Mouse (Mus musculus): Measurements from ENCODE around the gene Cdc42. TPM values are rescaled to one million over a fixed set of nuclear protein-coding genes. Genes with fewer than 3 reads are reported as not detected.

The Cdc42 gene
- total and polyA plus RNA-seq, 3 experiments, result 21.0 to 569 (median 398) TPM

- DNase-seq (ENCODE audit: low spot score), result no peak
- TF ChIP-seq TAL1 (conservative IDR thresholded peaks at IDR 0.05; ENCODE audit: low read depth, low read length) (no peak), POLR2AphosphoS5 (IDR thresholded peaks at IDR 0.05; ENCODE audit: insufficient replicate concordance, low read depth, low read length) (no peak), CTCF (IDR thresholded peaks at IDR 0.05; ENCODE audit: low read depth, low read length) (no peak), GATA1 (IDR thresholded peaks at IDR 0.05; ENCODE audit: borderline replicate concordance, low read length) (no peak), GATA2 (IDR thresholded peaks at IDR 0.05; ENCODE audit: borderline replicate concordance, low read depth, low read length) (no peak)
- no peak for ATAC-seq (ENCODE audit: extremely low read depth, insufficient number of reproducible peaks, low FRiP score, poor library complexity, severe bottlenecking)
- Histone ChIP-seq H3K27me3 (ENCODE audit: insufficient read depth, low read length) (peaks cover 10% of the 10 kb centered on the region; the same call in 1 of the 2 replicates), H3K4me3 (ENCODE audit: low read depth, low read length) (no peak overlapping the region), H3K4me1 (ENCODE audit: insufficient read depth, low read depth, low read length) (peaks cover 20% of the 10 kb centered on the region), H3K36me3 (replicated peaks) (peaks cover 13% of the 10 kb centered on the region), H3K9me3 (replicated peaks) (no peaks in the 10 kb centered on the region; the same call in 1 of the 2 replicates)
Observed at GRCm38 (mm10) chr4:137391287-137391686, 33.8 kb upstream of the Cdc42 start.

DNA sequence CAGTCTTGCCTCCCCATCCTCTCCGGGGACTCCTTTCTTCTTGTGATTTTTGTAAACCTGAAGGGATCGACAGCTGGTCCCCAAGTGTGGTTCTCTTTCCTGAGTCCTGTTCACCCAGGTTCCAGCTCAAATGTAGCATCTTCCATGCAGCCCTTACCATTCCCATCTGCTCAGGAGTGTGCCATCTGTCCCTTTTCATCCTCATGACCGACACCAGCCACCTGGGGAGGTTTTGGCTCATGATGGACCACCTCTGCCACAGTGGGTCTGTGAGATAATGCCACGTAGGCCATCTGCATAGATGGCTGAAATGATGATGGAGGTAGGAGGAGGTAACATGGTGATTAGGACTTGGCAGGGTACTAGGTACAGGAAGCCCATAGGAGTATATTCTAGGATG lies 32.7 kb upstream of the Cdc42 start:
- H3K4me1 ChIP-seq (ENCODE audit: insufficient read depth, low read depth, low read length), result peaks cover 20% of the 10 kb centered on the region
- DNase-seq (ENCODE audit: low spot score) (no peak), ATAC-seq (ENCODE audit: extremely low read depth, insufficient number of reproducible peaks, low FRiP score, poor library complexity, severe bottlenecking) (no peak)
- no peaks in the 10 kb centered on the region for H3K9me3 ChIP-seq (replicated peaks)
- H3K4me3 ChIP-seq (ENCODE audit: low read depth, low read length), result no peak overlapping the region
- H3K36me3 ChIP-seq (replicated peaks), result peaks cover 13% of the 10 kb centered on the region
- peaks cover 10% of the 10 kb centered on the region; the same call in 1 of the 2 replicates for H3K27me3 ChIP-seq (ENCODE audit: insufficient read depth, low read length)
- TF ChIP-seq POLR2AphosphoS5 (IDR thresholded peaks at IDR 0.05; ENCODE audit: insufficient replicate concordance, low read depth, low read length), result no peak
- no peak for TF ChIP-seq TAL1 (conservative IDR thresholded peaks at IDR 0.05; ENCODE audit: low read depth, low read length)
- TF ChIP-seq GATA1 (IDR thresholded peaks at IDR 0.05; ENCODE audit: borderline replicate concordance, low read length), result no peak
- no peak for TF ChIP-seq CTCF (IDR thresholded peaks at IDR 0.05; ENCODE audit: low read depth, low read length)
- no peak for TF ChIP-seq GATA2 (IDR thresholded peaks at IDR 0.05; ENCODE audit: borderline replicate concordance, low read depth, low read length)

GRCm38 (mm10) chr4:137388983-137389382 lies 31.5 kb upstream of the Cdc42 start:
- no peaks in the 10 kb centered on the region for H3K9me3 ChIP-seq (replicated peaks)
- no peak for ATAC-seq (ENCODE audit: extremely low read depth, insufficient number of reproducible peaks, low FRiP score, poor library complexity, severe bottlenecking)
- H3K36me3 ChIP-seq (replicated peaks), result peaks cover 13% of the 10 kb centered on the region
- peak overlapping the region; percentile 84; the same call in 1 of the 2 replicates for H3K4me3 ChIP-seq (ENCODE audit: low read depth, low read length)
- TF ChIP-seq TAL1 (conservative IDR thresholded peaks at IDR 0.05; ENCODE audit: low read depth, low read length) (no peak), POLR2AphosphoS5 (IDR thresholded peaks at IDR 0.05; ENCODE audit: insufficient replicate concordance, low read depth, low read length) (no peak), CTCF (IDR thresholded peaks at IDR 0.05; ENCODE audit: low read depth, low read length) (no peak), GATA2 (IDR thresholded peaks at IDR 0.05; ENCODE audit: borderline replicate concordance, low read depth, low read length) (no peak), GATA1 (IDR thresholded peaks at IDR 0.05; ENCODE audit: borderline replicate concordance, low read length) (no peak)
- H3K4me1 ChIP-seq (ENCODE audit: insufficient read depth, low read depth, low read length), result peaks cover 20% of the 10 kb centered on the region
- H3K27me3 ChIP-seq (ENCODE audit: insufficient read depth, low read length), result peaks cover 7% of the 10 kb centered on the region; the same call in 1 of the 2 replicates
- DNase-seq (ENCODE audit: low spot score), result peak; percentile 47

GRCm38 (mm10) chr4:137388059-137388794 lies 30.7 kb upstream of the Cdc42 start:
- no peaks in the 10 kb centered on the region for H3K9me3 ChIP-seq (replicated peaks)
- TF ChIP-seq CTCF (IDR thresholded peaks at IDR 0.05; ENCODE audit: low read depth, low read length), result no peak
- TF ChIP-seq GATA2 (IDR thresholded peaks at IDR 0.05; ENCODE audit: borderline replicate concordance, low read depth, low read length), result no peak
- TF ChIP-seq TAL1 (conservative IDR thresholded peaks at IDR 0.05; ENCODE audit: low read depth, low read length), result no peak
- 0 out of 2 replicates have a peak, but pooled peaks have one; percentile 51 for TF ChIP-seq POLR2AphosphoS5 (IDR thresholded peaks at IDR 0.05; ENCODE audit: insufficient replicate concordance, low read depth, low read length)
- TF ChIP-seq GATA1 (IDR thresholded peaks at IDR 0.05; ENCODE audit: borderline replicate concordance, low read length), result no peak
- H3K4me1 ChIP-seq (ENCODE audit: insufficient read depth, low read depth, low read length), result peaks cover 20% of the 10 kb centered on the region
- DNase-seq (ENCODE audit: low spot score) (peak; percentile 89), ATAC-seq (ENCODE audit: extremely low read depth, insufficient number of reproducible peaks, low FRiP score, poor library complexity, severe bottlenecking) (peak; percentile 90)
- peaks cover 4% of the 10 kb centered on the region; the same call in 1 of the 2 replicates for H3K27me3 ChIP-seq (ENCODE audit: insufficient read depth, low read length)
- peaks cover 13% of the 10 kb centered on the region for H3K36me3 ChIP-seq (replicated peaks)
- H3K4me3 ChIP-seq (ENCODE audit: low read depth, low read length), result peak overlapping the region; percentile 84

- peak; percentile 22 for DNase-seq (ENCODE audit: low spot score)
- ATAC-seq (ENCODE audit: extremely low read depth, insufficient number of reproducible peaks, low FRiP score, poor library complexity, severe bottlenecking), result no peak
- Histone ChIP-seq H3K4me1 (ENCODE audit: insufficient read depth, low read depth, low read length) (peaks cover 15% of the 10 kb centered on the region), H3K9me3 (replicated peaks) (no peaks in the 10 kb centered on the region), H3K36me3 (replicated peaks) (peaks cover 13% of the 10 kb centered on the region), H3K4me3 (ENCODE audit: low read depth, low read length) (peak overlapping the region; percentile 84), H3K27me3 (ENCODE audit: insufficient read depth, low read length) (no peaks in the 10 kb centered on the region)
- TF ChIP-seq TAL1 (conservative IDR thresholded peaks at IDR 0.05; ENCODE audit: low read depth, low read length) (no peak), GATA2 (IDR thresholded peaks at IDR 0.05; ENCODE audit: borderline replicate concordance, low read depth, low read length) (no peak), POLR2AphosphoS5 (IDR thresholded peaks at IDR 0.05; ENCODE audit: insufficient replicate concordance, low read depth, low read length) (no peak), GATA1 (IDR thresholded peaks at IDR 0.05; ENCODE audit: borderline replicate concordance, low read length) (no peak), CTCF (IDR thresholded peaks at IDR 0.05; ENCODE audit: low read depth, low read length) (no peak)
Observed at GRCm38 (mm10) chr4:137387482-137388058, 30.1 kb upstream of the Cdc42 start.
